Mouse (Mus musculus): Measurements from ENCODE around the gene Tor4a. TPM values are rescaled to one million over a fixed set of nuclear protein-coding genes. Genes with fewer than 3 reads are reported as not detected.
A peak's percentile ranks its signal among the peaks of the same experiment; 100 is the strongest.

Tor4a gene
- polyA plus RNA-seq, 1 experiment: 3.6 TPM

DNA sequence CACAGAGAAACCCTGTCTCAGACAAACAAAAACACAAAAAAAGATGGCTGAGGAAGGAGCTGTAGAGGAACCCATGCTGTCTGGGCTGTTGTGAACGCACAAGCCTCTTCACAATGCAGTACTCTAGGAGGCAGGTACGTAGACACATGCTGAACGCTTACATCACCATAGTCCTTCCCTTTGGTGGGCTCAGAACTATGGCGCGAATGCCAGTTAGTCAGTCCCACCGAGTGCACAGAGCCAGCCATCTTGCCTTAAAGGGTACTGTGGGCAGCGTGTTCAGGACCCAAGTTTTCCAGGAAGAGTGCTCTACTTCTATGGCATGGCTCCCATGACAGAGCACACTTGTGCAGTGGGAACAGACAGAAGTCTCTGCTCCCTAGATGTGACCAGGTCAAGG, 12.2 kb downstream of the Tor4a start:
- no peak for DNase-seq
- WGBS: 90% methylated on average over 7 of the region's 7 CpGs
- Histone ChIP-seq H3K4me3 (replicated peaks; ENCODE audit: insufficient read depth, low read depth, low read length) (no peak overlapping the region), H3K27ac (ENCODE audit: insufficient read depth, low read length) (no peak overlapping the region), H3K4me1 (ENCODE audit: control insufficient read depth, insufficient read depth, low read length) (no peaks in the 10 kb centered on the region), H3K27me3 (ENCODE audit: control insufficient read depth, insufficient read depth, low read length) (no peaks in the 10 kb centered on the region; the same call in 1 of the 2 replicates)
- no peak for TF ChIP-seq POLR2A (IDR thresholded peaks at IDR 0.05; ENCODE audit: borderline replicate concordance, insufficient read depth, low read length)
- TF ChIP-seq CTCF (IDR thresholded peaks at IDR 0.05; ENCODE audit: borderline replicate concordance, insufficient read depth, low read depth, low read length): no peak

DNA sequence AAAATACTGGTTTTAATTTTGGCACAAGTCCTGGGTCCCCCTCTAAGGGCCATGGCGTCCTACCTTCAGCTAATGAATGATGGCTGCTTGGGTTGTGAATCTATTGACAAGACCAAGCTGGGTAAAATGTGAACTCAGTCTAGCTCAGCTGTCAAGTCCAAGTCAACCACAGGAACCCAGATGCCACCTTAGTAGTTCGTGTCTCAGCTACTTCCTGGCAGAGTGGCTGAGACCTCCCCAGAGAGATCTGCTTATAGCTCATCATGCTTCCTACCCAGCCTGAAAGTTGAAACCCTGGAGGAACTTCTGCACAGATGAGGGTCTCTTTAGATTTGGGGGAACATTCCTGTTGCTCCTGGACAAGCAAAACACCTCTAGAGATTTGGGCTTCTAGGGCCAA, 13.3 kb downstream of the Tor4a start:
- TF ChIP-seq CTCF (IDR thresholded peaks at IDR 0.05; ENCODE audit: borderline replicate concordance, insufficient read depth, low read depth, low read length) (no peak), POLR2A (IDR thresholded peaks at IDR 0.05; ENCODE audit: borderline replicate concordance, insufficient read depth, low read length) (no peak)
- no peaks in the 10 kb centered on the region for H3K4me1 ChIP-seq (ENCODE audit: control insufficient read depth, insufficient read depth, low read length)
- no peak overlapping the region for H3K27ac ChIP-seq (ENCODE audit: insufficient read depth, low read length)
- WGBS: 85% methylated on average over 2 of the region's 2 CpGs
- no peak overlapping the region for H3K4me3 ChIP-seq (replicated peaks; ENCODE audit: insufficient read depth, low read depth, low read length)
- DNase-seq: no peak
- H3K27me3 ChIP-seq (ENCODE audit: control insufficient read depth, insufficient read depth, low read length): no peaks in the 10 kb centered on the region; the same call in 1 of the 2 replicates

DNA sequence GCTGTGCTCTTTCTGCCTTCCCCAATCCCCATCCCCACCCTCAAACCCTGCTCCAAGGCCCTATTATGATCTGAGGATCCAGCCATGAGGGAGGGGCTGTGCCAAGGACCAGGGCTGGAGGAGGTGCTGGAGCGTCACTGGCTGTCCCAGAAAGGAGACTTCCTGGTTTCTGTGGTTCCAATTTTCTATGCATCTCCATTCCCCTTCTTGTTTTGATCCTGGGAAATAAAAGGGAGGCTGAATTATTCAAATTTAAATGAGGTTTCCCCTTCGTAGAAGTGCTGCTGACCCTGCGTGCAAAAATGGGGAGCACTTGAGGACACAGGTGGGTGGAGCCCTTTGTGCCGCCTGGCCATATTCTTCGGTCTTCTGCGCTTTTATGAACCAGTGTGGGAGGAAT, 14.0 kb downstream of the Tor4a start:
- Histone ChIP-seq H3K27ac (ENCODE audit: insufficient read depth, low read length) (no peak overlapping the region), H3K4me3 (replicated peaks; ENCODE audit: insufficient read depth, low read depth, low read length) (no peak overlapping the region), H3K27me3 (ENCODE audit: control insufficient read depth, insufficient read depth, low read length) (no peaks in the 10 kb centered on the region; the same call in 1 of the 2 replicates), H3K4me1 (ENCODE audit: control insufficient read depth, insufficient read depth, low read length) (peaks cover 2% of the 10 kb centered on the region)
- no peak for DNase-seq
- WGBS: 70% methylated on average over 6 of the region's 6 CpGs
- TF ChIP-seq CTCF (IDR thresholded peaks at IDR 0.05; ENCODE audit: borderline replicate concordance, insufficient read depth, low read depth, low read length): no peak
- TF ChIP-seq POLR2A (IDR thresholded peaks at IDR 0.05; ENCODE audit: borderline replicate concordance, insufficient read depth, low read length): no peak

DNA sequence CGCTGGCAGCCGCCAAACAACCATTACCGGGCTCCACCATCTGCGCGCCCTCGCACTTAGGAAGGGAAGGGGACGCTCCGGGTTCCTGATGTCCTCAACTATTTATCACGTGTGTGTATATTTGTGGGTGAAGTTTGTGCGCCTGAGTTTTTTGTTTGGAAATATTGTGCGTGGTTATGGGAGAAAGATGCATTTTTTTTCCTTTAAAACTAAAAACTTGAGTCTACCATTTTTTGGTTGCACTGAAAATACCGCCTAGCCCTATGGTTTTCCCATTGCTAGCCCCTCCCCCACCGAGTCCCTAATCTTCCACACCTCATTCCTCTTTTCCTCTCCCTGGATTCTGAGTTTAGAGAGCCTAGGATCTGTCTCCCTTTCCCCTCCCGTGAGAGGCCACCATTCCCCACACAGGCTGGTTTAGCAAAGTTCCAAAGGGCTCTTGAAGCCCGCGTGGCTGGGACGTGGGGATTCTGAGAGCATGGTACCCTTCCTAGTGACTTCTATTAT, 14.7 kb downstream of the Tor4a start:
- Histone ChIP-seq H3K27me3 (ENCODE audit: control insufficient read depth, insufficient read depth, low read length) (no peaks in the 10 kb centered on the region; the same call in 1 of the 2 replicates), H3K27ac (ENCODE audit: insufficient read depth, low read length) (no peak overlapping the region), H3K4me1 (ENCODE audit: control insufficient read depth, insufficient read depth, low read length) (peaks cover 2% of the 10 kb centered on the region), H3K4me3 (replicated peaks; ENCODE audit: insufficient read depth, low read depth, low read length) (no peak overlapping the region)
- DNase-seq: no peak
- TF ChIP-seq POLR2A (IDR thresholded peaks at IDR 0.05; ENCODE audit: borderline replicate concordance, insufficient read depth, low read length) (no peak), CTCF (IDR thresholded peaks at IDR 0.05; ENCODE audit: borderline replicate concordance, insufficient read depth, low read depth, low read length) (no peak)
- 11% methylated on average over 17 of the region's 17 CpGs for WGBS

DNA sequence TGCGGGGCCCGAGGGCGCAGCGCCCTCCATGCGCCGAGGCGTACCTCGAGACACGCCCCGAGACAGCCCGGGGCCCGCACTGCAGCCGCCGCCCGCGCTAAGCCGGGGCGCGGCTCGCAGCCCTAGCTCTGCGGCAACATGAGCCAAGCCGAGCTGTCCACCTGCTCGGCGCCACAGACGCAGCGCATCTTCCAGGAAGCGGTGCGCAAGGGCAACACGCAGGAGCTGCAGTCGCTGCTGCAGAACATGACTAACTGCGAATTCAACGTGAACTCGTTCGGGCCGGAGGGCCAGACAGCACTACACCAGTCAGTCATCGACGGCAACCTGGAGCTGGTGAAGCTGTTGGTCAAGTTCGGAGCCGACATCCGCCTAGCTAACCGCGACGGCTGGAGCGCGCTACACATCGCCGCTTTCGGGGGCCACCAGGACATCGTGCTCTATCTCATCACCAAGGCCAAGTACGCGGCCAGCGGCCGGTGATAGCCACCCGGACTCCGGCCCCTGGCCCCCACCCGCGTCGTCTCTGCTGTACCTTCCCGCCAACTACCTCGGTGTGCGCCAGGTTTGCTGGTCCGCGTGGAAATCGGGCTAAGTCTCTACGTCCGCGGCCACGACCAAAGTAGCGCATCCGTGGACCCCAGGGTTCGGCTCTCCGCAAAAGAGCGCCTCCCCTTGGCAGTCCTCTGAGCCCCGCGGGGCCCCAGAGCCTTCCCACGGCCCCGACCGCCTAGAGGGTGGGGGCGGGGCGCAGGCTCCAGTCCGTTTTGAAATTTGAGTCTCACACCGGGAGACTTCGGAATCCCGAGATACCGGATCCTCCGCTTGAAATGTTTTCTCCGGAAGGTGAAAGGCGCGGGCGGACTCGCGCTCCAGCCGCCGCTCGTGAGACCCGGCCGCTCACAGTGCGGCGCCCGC, 15.5 kb downstream of the Tor4a start:
- WGBS: under 1% methylated on average over 100 of the region's 100 CpGs
- TF ChIP-seq POLR2A (IDR thresholded peaks at IDR 0.05; ENCODE audit: borderline replicate concordance, insufficient read depth, low read length) (no peak), CTCF (IDR thresholded peaks at IDR 0.05; ENCODE audit: borderline replicate concordance, insufficient read depth, low read depth, low read length) (no peak)
- no peaks in the 10 kb centered on the region; the same call in 1 of the 2 replicates for H3K27me3 ChIP-seq (ENCODE audit: control insufficient read depth, insufficient read depth, low read length)
- no peak overlapping the region for H3K27ac ChIP-seq (ENCODE audit: insufficient read depth, low read length)
- peak overlapping the region; percentile 44 for H3K4me3 ChIP-seq (replicated peaks; ENCODE audit: insufficient read depth, low read depth, low read length)
- DNase-seq: peak; percentile 40 to 47
- H3K4me1 ChIP-seq (ENCODE audit: control insufficient read depth, insufficient read depth, low read length): peaks cover 2% of the 10 kb centered on the region

DNA sequence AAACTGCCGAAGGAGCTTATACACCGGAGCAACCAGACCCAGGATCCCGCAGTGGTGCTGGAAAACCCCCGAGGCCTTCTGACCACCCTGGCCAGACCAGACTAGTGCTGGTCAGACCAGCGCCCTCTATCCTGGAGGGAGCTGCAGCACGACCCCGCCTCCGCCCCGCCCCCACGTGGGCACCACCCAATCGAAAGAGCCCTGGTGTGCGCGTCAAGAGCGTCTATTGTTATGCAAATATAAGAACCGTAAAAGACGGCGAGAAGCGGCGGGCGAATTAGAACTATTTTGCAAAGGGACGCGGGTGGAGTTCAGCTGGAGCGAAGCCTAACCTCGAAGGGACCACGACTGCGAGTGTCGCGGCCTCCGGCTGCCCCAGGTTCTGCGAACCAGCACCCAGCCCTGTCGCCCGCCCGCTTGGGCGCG, 16.2 kb downstream of the Tor4a start, which contains the start of gene Nrarp:
Gene Nrarp (plus strand): TSS at position 281 of the 426 bp plus-strand sequence.
- Histone ChIP-seq H3K27me3 (ENCODE audit: control insufficient read depth, insufficient read depth, low read length) (no peaks in the 10 kb centered on the region; the same call in 1 of the 2 replicates), H3K27ac (ENCODE audit: insufficient read depth, low read length) (no peak within 1 kb of the TSS), H3K4me1 (ENCODE audit: control insufficient read depth, insufficient read depth, low read length) (peaks cover 2% of the 10 kb centered on the region), H3K4me3 (replicated peaks; ENCODE audit: insufficient read depth, low read depth, low read length) (peak within 1 kb of the TSS; percentile 62)
- DNase-seq: peak; percentile 85 to 89
- peak; percentile 17; the same call in 1 of the 2 replicates for TF ChIP-seq POLR2A (IDR thresholded peaks at IDR 0.05; ENCODE audit: borderline replicate concordance, insufficient read depth, low read length)
- peak; percentile 34; the same call in 1 of the 2 replicates for TF ChIP-seq CTCF (IDR thresholded peaks at IDR 0.05; ENCODE audit: borderline replicate concordance, insufficient read depth, low read depth, low read length)
- 1% methylated on average over 35 of the region's 35 CpGs for whole genome bisulfite sequencing

DNA sequence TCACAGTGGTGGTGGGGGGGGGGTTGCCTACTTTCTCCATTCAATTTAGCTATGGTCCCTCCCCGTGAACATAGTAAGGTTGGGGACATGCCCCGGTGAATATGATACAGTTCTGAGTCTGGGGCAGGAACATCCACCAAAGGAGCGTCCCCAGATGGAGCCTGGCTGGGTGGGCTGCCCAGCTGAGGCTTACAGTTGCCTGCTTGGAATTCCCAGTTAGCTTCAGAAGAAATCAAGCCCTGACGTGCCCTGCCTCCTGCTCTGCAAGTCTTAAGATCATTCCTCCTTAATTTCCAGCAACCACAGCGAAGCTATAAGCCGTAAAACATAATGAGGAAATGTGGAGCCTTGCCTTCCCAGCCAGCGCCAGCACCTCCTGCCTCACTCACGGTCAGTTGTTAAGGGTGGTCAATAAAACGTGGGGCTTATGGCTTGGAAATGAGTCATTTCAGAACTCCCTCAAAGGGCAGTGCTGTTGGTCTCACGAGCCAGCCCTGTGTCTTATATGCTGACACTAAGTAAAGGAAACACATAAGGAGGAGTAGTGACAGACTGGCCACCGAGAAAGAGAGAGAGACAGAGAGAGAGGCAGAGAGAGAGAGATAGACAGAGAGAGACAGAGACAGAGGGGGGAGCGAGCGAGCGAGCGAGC, 17.0 kb downstream of the Tor4a start:
- Histone ChIP-seq H3K4me1 (ENCODE audit: control insufficient read depth, insufficient read depth, low read length) (peaks cover 2% of the 10 kb centered on the region), H3K4me3 (replicated peaks; ENCODE audit: insufficient read depth, low read depth, low read length) (no peak overlapping the region), H3K27ac (ENCODE audit: insufficient read depth, low read length) (no peak overlapping the region), H3K27me3 (ENCODE audit: control insufficient read depth, insufficient read depth, low read length) (no peaks in the 10 kb centered on the region; the same call in 1 of the 2 replicates)
- 43% methylated on average over 15 of the region's 15 CpGs for WGBS
- TF ChIP-seq CTCF (IDR thresholded peaks at IDR 0.05; ENCODE audit: borderline replicate concordance, insufficient read depth, low read depth, low read length): no peak
- TF ChIP-seq POLR2A (IDR thresholded peaks at IDR 0.05; ENCODE audit: borderline replicate concordance, insufficient read depth, low read length): no peak
- no peak for DNase-seq

Data from cerebellum, adult 2 months (tissue).